Mouse (Mus musculus): ENCODE measurements around the gene Ass1. TPM values are rescaled to one million over a fixed set of nuclear protein-coding genes. Genes with fewer than 3 reads are reported as not detected.

Ass1 gene
- 24.1 and 25.4 TPM in 2 replicates for polyA plus RNA-seq (2014; fragmentation: Nextera tagmentation; extraction: Ambion mirVana)

DNA sequence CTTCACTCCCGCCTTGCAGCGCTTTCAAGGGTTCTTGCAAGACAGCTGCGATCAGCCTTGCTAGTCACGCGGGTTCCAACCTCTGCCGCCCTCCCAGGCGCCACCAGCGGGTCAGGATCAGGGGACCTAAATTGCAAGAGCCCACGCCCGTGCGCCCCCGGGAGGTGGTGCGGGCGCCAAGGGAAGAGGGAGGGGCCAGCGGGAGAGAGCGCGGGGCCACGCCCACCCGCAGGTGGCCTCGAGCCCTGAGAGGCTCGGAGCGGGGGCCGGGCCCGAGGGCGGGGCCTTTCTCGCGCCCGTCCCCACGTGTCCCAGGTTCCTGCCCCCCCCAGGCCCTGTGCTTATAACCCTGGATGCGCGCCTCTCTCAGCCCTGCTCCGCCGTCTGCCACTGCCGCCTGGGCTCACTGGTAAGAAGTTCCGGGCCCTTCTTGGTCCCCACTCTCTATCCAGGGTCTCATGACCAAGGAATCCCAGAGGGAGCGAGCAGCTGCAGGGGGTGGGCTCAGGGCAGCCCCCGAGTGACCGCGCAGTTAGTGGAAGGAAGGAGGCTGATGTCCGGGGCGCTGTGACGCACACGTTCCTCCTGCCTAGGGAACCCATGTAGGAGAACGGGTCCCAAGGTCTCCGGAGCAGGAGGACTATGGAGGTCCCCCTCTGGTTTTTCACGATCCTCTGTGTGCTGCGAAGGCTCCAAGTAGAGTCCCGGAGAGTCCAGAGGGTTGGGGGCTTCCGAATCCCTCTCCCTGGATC lies at the start of gene Ass1:
Ass1 (plus strand) TSS at position 277 of the 752 bp plus-strand sequence.
- WGBS = 2% methylated on average over 26 of the region's 49 CpGs
- peak; percentile 89 for ATAC-seq (ENCODE audit: low read depth)

DNA sequence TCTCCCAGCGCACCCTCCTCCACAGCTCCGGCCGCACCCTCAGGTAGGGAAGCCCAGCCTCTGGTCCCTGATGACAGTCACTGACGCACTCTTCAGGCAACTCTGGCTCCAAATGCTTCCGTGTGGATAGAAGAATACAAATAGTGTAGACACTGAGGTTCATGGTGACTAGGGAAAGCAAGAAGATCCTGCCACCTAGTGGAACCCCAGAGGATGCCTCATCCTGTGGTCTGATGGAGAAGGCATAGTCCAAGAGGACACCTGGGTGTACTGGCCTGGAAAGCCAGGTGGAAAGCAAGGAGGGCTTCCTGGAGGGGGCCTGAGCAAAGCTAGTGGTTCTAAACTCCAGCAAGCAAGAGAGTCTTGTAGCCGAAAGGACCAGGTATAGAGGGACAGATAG lies 49.1 kb upstream of the Ass1 start:
- 77% methylated on average over 6 of the region's 6 CpGs for WGBS
- no peak overlapping the region for H3K9ac ChIP-seq (ENCODE audit: low read depth, low read length)
- no peak overlapping the region for H3K4me3 ChIP-seq (ENCODE audit: low read depth, low read length)
- no peak overlapping the region for H3K4me2 ChIP-seq (ENCODE audit: low read depth, low read length)
- H3K4me1 ChIP-seq (ENCODE audit: control insufficient read depth, insufficient read depth, low read length) = no peaks in the 10 kb centered on the region
- no peaks in the 10 kb centered on the region for H3K27me3 ChIP-seq (replicated peaks; ENCODE audit: control insufficient read depth, insufficient read depth, low read length)
- H3K27ac ChIP-seq (replicated peaks; ENCODE audit: low read depth, low read length) = no peak overlapping the region
- ATAC-seq (ENCODE audit: low read depth) (no peak), DNase-seq (ENCODE audit: low spot score) (peak; percentile 9)
- no peaks in the 10 kb centered on the region for H3K9me3 ChIP-seq (ENCODE audit: control insufficient read depth, low read length)
- no peaks in the 10 kb centered on the region for H3K36me3 ChIP-seq (ENCODE audit: control insufficient read depth, insufficient read depth, low read length)

More for the DNA sequence above, at the start of gene Ass1:
- Histone ChIP-seq H3K4me3 (ENCODE audit: low read depth, low read length) (peak within 1 kb of the TSS; percentile 41), H3K36me3 (ENCODE audit: control insufficient read depth, insufficient read depth, low read length) (no peaks in the 10 kb centered on the region), H3K27me3 (replicated peaks; ENCODE audit: control insufficient read depth, insufficient read depth, low read length) (peaks cover 9% of the 10 kb centered on the region; the same call in 1 of the 2 replicates), H3K9me3 (ENCODE audit: control insufficient read depth, low read length) (no peaks in the 10 kb centered on the region; the same call in 1 of the 2 replicates), H3K4me2 (ENCODE audit: low read depth, low read length) (peak within 1 kb of the TSS; percentile 79), H3K4me1 (ENCODE audit: control insufficient read depth, insufficient read depth, low read length) (peaks cover 8% of the 10 kb centered on the region; the same call in 1 of the 2 replicates), H3K9ac (ENCODE audit: low read depth, low read length) (peak within 1 kb of the TSS; percentile 47), H3K27ac (replicated peaks; ENCODE audit: low read depth, low read length) (no peak within 1 kb of the TSS)
- DNase-seq (ENCODE audit: low spot score) = peak; percentile 87

DNA sequence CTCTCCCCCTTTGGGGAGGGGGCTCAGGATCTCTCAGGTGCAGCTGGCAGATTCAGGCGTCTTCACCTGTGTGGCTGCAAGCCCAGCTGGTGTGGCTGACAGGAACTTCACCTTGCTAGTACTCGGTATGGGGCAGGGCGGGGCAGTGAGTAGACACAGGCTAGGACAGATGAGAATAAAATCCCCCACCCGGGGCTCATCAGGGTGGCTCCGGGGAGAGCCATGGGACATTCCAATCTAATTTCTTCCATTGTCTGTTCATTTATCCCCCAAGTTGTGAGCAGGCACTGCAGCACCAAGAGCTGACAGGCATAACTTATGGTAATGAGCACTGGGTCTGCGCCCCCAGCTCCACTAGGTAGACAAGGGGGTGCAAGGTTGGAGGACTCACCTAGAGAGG lies 47.4 kb upstream of the Ass1 start:
- Histone ChIP-seq H3K4me3 (ENCODE audit: low read depth, low read length) (no peak overlapping the region), H3K36me3 (ENCODE audit: control insufficient read depth, insufficient read depth, low read length) (no peaks in the 10 kb centered on the region), H3K27ac (replicated peaks; ENCODE audit: low read depth, low read length) (no peak overlapping the region), H3K27me3 (replicated peaks; ENCODE audit: control insufficient read depth, insufficient read depth, low read length) (no peaks in the 10 kb centered on the region), H3K9me3 (ENCODE audit: control insufficient read depth, low read length) (no peaks in the 10 kb centered on the region), H3K9ac (ENCODE audit: low read depth, low read length) (no peak overlapping the region), H3K4me2 (ENCODE audit: low read depth, low read length) (no peak overlapping the region), H3K4me1 (ENCODE audit: control insufficient read depth, insufficient read depth, low read length) (no peaks in the 10 kb centered on the region)
- DNase-seq (ENCODE audit: low spot score) = no peak
- WGBS = 44% methylated on average over 6 of the region's 6 CpGs
- no peak for ATAC-seq (ENCODE audit: low read depth)

GRCm38 (mm10) chr2:31431477-31431876 lies 38.5 kb upstream of the Ass1 start:
- Histone ChIP-seq H3K9me3 (ENCODE audit: control insufficient read depth, low read length) (no peaks in the 10 kb centered on the region), H3K27me3 (replicated peaks; ENCODE audit: control insufficient read depth, insufficient read depth, low read length) (no peaks in the 10 kb centered on the region), H3K4me1 (ENCODE audit: control insufficient read depth, insufficient read depth, low read length) (no peaks in the 10 kb centered on the region), H3K36me3 (ENCODE audit: control insufficient read depth, insufficient read depth, low read length) (no peaks in the 10 kb centered on the region), H3K4me2 (ENCODE audit: low read depth, low read length) (no peak overlapping the region), H3K27ac (replicated peaks; ENCODE audit: low read depth, low read length) (no peak overlapping the region), H3K9ac (ENCODE audit: low read depth, low read length) (no peak overlapping the region), H3K4me3 (ENCODE audit: low read depth, low read length) (no peak overlapping the region)
- no peak for ATAC-seq (ENCODE audit: low read depth)
- DNase-seq (ENCODE audit: low spot score) = no peak
- 77% methylated on average over 5 of the region's 5 CpGs for WGBS

- no peak overlapping the region for H3K27ac ChIP-seq (replicated peaks; ENCODE audit: low read depth, low read length)
- H3K4me2 ChIP-seq (ENCODE audit: low read depth, low read length) = no peak overlapping the region
- ATAC-seq (ENCODE audit: low read depth) (no peak), DNase-seq (ENCODE audit: low spot score) (no peak)
- no peaks in the 10 kb centered on the region for H3K27me3 ChIP-seq (replicated peaks; ENCODE audit: control insufficient read depth, insufficient read depth, low read length)
- no peak overlapping the region for H3K9ac ChIP-seq (ENCODE audit: low read depth, low read length)
- H3K9me3 ChIP-seq (ENCODE audit: control insufficient read depth, low read length) = no peaks in the 10 kb centered on the region
- 70% methylated on average over 10 of the region's 10 CpGs for WGBS
- H3K4me3 ChIP-seq (ENCODE audit: low read depth, low read length) = no peak overlapping the region
- no peaks in the 10 kb centered on the region for H3K4me1 ChIP-seq (ENCODE audit: control insufficient read depth, insufficient read depth, low read length)
- no peaks in the 10 kb centered on the region for H3K36me3 ChIP-seq (ENCODE audit: control insufficient read depth, insufficient read depth, low read length)
Measured at GRCm38 (mm10) chr2:31434746-31435145, 35.3 kb upstream of the Ass1 start.

DNA sequence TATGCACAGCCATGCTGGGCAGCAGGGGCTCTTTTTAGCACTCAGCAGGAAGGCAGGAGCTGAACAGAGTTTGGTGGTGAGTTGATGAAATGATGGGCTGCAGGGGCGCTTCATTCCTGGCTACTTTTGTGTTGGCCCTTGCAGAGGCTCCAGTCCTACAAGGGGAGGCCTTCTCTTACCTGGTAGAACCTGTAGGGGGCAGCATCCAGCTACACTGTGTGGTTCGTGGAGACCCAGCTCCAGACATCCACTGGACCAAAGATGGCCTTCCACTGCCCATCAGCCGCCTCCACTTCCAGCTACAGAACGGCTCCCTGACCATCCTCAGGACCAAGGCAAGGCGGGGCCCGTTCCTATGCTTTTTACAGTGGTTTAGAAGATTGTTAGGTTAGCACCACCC lies 34.4 kb upstream of the Ass1 start:
- Histone ChIP-seq H3K9ac (ENCODE audit: low read depth, low read length) (no peak overlapping the region), H3K27ac (replicated peaks; ENCODE audit: low read depth, low read length) (no peak overlapping the region), H3K9me3 (ENCODE audit: control insufficient read depth, low read length) (no peaks in the 10 kb centered on the region), H3K27me3 (replicated peaks; ENCODE audit: control insufficient read depth, insufficient read depth, low read length) (no peaks in the 10 kb centered on the region), H3K4me1 (ENCODE audit: control insufficient read depth, insufficient read depth, low read length) (no peaks in the 10 kb centered on the region), H3K4me3 (ENCODE audit: low read depth, low read length) (no peak overlapping the region), H3K36me3 (ENCODE audit: control insufficient read depth, insufficient read depth, low read length) (no peaks in the 10 kb centered on the region), H3K4me2 (ENCODE audit: low read depth, low read length) (no peak overlapping the region)
- no peak for ATAC-seq (ENCODE audit: low read depth)
- 46% methylated on average over 6 of the region's 6 CpGs for WGBS
- peak; percentile 20 for DNase-seq (ENCODE audit: low spot score)

DNA sequence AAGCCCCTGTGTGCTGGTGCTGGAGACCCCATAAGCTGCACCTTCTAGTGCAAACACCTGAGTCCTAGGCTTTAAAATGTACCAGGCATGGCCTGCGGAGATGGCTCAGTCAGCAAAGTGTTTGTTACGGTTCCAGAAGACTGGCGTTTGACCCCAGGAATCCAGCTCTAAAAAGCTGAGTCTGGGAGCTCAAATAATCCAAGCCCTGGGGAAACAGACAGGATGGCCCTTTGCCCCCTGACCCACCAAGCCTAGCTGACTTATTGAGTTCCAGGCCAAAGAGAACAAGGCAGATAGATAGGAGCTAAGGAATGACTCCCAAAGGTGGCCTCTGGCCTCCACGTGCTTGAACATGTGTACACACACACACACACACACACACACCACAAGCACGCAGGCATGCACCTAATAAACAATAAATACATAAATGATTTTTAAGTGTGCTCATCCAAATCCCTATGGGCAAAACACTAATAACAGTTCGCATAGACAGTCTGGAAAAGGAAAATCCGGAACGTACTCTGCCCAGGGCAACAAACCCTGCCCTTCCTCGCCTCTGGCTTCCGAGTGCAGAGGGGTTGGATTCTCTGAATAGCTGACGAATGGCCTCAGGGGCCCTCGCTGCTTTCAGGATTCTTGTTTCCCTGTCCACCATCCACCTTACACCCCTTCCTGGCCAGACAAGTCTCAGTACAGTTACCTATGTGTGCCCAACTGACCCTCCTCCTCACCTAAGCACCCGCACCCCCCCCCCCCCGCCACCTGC lies 32.3 kb upstream of the Ass1 start:
- Histone ChIP-seq H3K4me2 (ENCODE audit: low read depth, low read length) (no peak overlapping the region), H3K4me3 (ENCODE audit: low read depth, low read length) (no peak overlapping the region), H3K4me1 (ENCODE audit: control insufficient read depth, insufficient read depth, low read length) (0 out of 2 replicates have a peak, but pooled peaks cover 5% of the 10 kb centered on the region), H3K27me3 (replicated peaks; ENCODE audit: control insufficient read depth, insufficient read depth, low read length) (no peaks in the 10 kb centered on the region), H3K27ac (replicated peaks; ENCODE audit: low read depth, low read length) (no peak overlapping the region), H3K36me3 (ENCODE audit: control insufficient read depth, insufficient read depth, low read length) (no peaks in the 10 kb centered on the region), H3K9ac (ENCODE audit: low read depth, low read length) (no peak overlapping the region), H3K9me3 (ENCODE audit: control insufficient read depth, low read length) (no peaks in the 10 kb centered on the region)
- DNase-seq (ENCODE audit: low spot score) = no peak
- WGBS = 26% methylated on average over 12 of the region's 14 CpGs
- ATAC-seq (ENCODE audit: low read depth) = no peak

DNA sequence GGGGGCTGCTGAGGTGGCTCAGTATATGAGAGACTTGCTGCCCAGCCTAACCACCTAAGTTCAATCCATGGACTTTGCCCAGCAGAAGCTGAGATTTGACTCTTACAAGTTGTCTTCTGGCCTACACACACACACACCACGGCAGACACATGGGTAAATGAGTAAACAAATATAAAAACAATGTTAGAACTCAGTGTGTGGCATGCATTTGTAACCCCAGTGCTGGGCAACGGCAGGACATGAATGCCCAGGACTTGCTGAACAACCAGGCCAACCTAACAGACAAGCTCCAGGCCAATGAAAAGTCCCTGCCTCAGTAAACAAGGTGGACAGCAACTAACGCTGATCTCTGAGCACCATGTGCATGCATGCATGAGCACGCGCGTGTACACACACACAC lies 30.4 kb upstream of the Ass1 start:
- no peak overlapping the region for H3K4me2 ChIP-seq (ENCODE audit: low read depth, low read length)
- no peak overlapping the region for H3K27ac ChIP-seq (replicated peaks; ENCODE audit: low read depth, low read length)
- H3K9ac ChIP-seq (ENCODE audit: low read depth, low read length) = no peak overlapping the region
- ATAC-seq (ENCODE audit: low read depth) (no peak), DNase-seq (ENCODE audit: low spot score) (no peak)
- no peaks in the 10 kb centered on the region for H3K9me3 ChIP-seq (ENCODE audit: control insufficient read depth, low read length)
- 0 out of 2 replicates have a peak, but pooled peaks cover 8% of the 10 kb centered on the region for H3K4me1 ChIP-seq (ENCODE audit: control insufficient read depth, insufficient read depth, low read length)
- H3K36me3 ChIP-seq (ENCODE audit: control insufficient read depth, insufficient read depth, low read length) = no peaks in the 10 kb centered on the region
- WGBS = 82% methylated on average over 6 of the region's 6 CpGs
- H3K4me3 ChIP-seq (ENCODE audit: low read depth, low read length) = no peak overlapping the region
- H3K27me3 ChIP-seq (replicated peaks; ENCODE audit: control insufficient read depth, insufficient read depth, low read length) = no peaks in the 10 kb centered on the region
